Mouse (Mus musculus) right cerebral cortex, postnatal 25 days (tissue): Measurements from ENCODE around the gene Ccr3.
A peak's percentile ranks its signal among the peaks of the same experiment; 100 is the strongest.
"Not testable (repeated sequence)": the region's sequence is repeated elsewhere in the genome, so short reads cannot be mapped to it uniquely, and the experiment has no call there.

ENCODE experiments used
- DNase-seq: peaks from one replicate; pipeline ENCODE4 v3.0.0; 2022

The Ccr3 gene

GRCm38 (mm10) chr9:124021672-124022071, at the start of gene Ccr3:
Gene Ccr3, plus strand, starts transcription at chr9:124021972.
- no peak for DNase-seq

GRCm38 (mm10) chr9:123975630-123976029, 46.1 kb upstream of the Ccr3 start:
- no peak for DNase-seq

- DNase-seq = no peak
Measured at GRCm38 (mm10) chr9:123976876-123977663, 44.7 kb upstream of the Ccr3 start.

- no peak for DNase-seq
Measured at GRCm38 (mm10) chr9:123978308-123978707, 43.5 kb upstream of the Ccr3 start, which contains the start of gene Ccr1l1. Gene Ccr1l1, minus strand, starts transcription at chr9:123978408.

GRCm38 (mm10) chr9:123980858-123981475, 40.8 kb upstream of the Ccr3 start:
- not testable (repeated sequence) for DNase-seq

GRCm38 (mm10) chr9:123981909-123982308, 39.9 kb upstream of the Ccr3 start:
- no peak for DNase-seq

- no peak for DNase-seq
Measured at GRCm38 (mm10) chr9:123982720-123983119, 39.1 kb upstream of the Ccr3 start.

- no peak for DNase-seq
Measured at GRCm38 (mm10) chr9:123984943-123985342, 36.8 kb upstream of the Ccr3 start.

GRCm38 (mm10) chr9:123986217-123986616, 35.6 kb upstream of the Ccr3 start:
- no peak for DNase-seq

- no peak for DNase-seq
Measured at GRCm38 (mm10) chr9:123989671-123990070, 32.1 kb upstream of the Ccr3 start.

- DNase-seq = peak; percentile 6
Measured at GRCm38 (mm10) chr9:123991312-123991906, 30.4 kb upstream of the Ccr3 start.

GRCm38 (mm10) chr9:123997719-123998118, 24.1 kb upstream of the Ccr3 start:
- DNase-seq = no peak

- no peak for DNase-seq
Measured at GRCm38 (mm10) chr9:123999784-124000183, 22.0 kb upstream of the Ccr3 start.

- no peak for DNase-seq
Measured at GRCm38 (mm10) chr9:124012691-124013090, 9.1 kb upstream of the Ccr3 start.

- no peak for DNase-seq
Measured at GRCm38 (mm10) chr9:124013270-124013669, 8.5 kb upstream of the Ccr3 start.

- DNase-seq = no peak
Measured at GRCm38 (mm10) chr9:124014985-124015652, 6.7 kb upstream of the Ccr3 start.

- no peak for DNase-seq
Measured at GRCm38 (mm10) chr9:124016048-124016447, 5.7 kb upstream of the Ccr3 start.

GRCm38 (mm10) chr9:124019887-124020286, 1.9 kb upstream of the Ccr3 start:
- no peak for DNase-seq

GRCm38 (mm10) chr9:124033345-124033744, 11.6 kb downstream of the Ccr3 start:
- DNase-seq = no peak

- peak; percentile 16 for DNase-seq
Measured at GRCm38 (mm10) chr9:124037707-124038106, 15.9 kb downstream of the Ccr3 start.

GRCm38 (mm10) chr9:124038158-124038582, 16.4 kb downstream of the Ccr3 start:
- DNase-seq = no peak

- DNase-seq = no peak
Measured at GRCm38 (mm10) chr9:124038949-124039348, 17.2 kb downstream of the Ccr3 start.

- no peak for DNase-seq
Measured at GRCm38 (mm10) chr9:124040932-124041331, 19.2 kb downstream of the Ccr3 start.
